Mouse (Mus musculus): ENCODE measurements around the gene Papolg.

- TF ChIP-seq POLR2A (IDR thresholded peaks at IDR 0.05; ENCODE audit: low read depth, low read length) (no peak), CTCF (IDR thresholded peaks at IDR 0.05; ENCODE audit: extremely low read depth, insufficient read length, insufficient replicate concordance, low read depth, low read length) (no peak)
These were observed 76.3 kb downstream of the Papolg start for GRCm38 (mm10) chr11:23818745-23819144.
